Mouse (Mus musculus) kidney, embryonic 15.5 days (tissue): ENCODE data around the gene 2310011J03Rik. TPM values are rescaled to one million over a fixed set of nuclear protein-coding genes. Genes with fewer than 3 reads are reported as not detected.

ENCODE experiments used
- ATAC-seq: fragments of 200-750 bp; cut with Nextera tagmentation; replicated peaks from 2 replicates; pipeline ENCODE4 v1.8.0; 2017; ENCODE audit warnings: moderate TSS enrichment; ENCODE audit not compliant: low FRiP score
- H3K27ac ChIP-seq: fragments of 300-500 bp; sonication (generic); 2 replicates; pipeline ENCODE4 v1.5.1; 2015; ENCODE audit warnings: mild to moderate bottlenecking, inconsistent platforms
- H3K27me3 ChIP-seq: fragments of 300-500 bp; sonication (generic); 2 replicates; pipeline ENCODE4 v1.6.1; 2015; ENCODE audit warnings: inconsistent platforms
- H3K36me3 ChIP-seq: fragments of 300-500 bp; sonication (generic); 2 replicates; pipeline ENCODE4 v1.6.1; 2015; ENCODE audit warnings: inconsistent platforms
- H3K4me1 ChIP-seq: fragments of 300-500 bp; sonication (generic); 2 replicates; pipeline ENCODE4 v1.6.1; 2015; ENCODE audit warnings: inconsistent platforms
- H3K4me2 ChIP-seq: fragments of 300-500 bp; sonication (generic); 2 replicates; pipeline ENCODE4 v1.6.1; 2015; ENCODE audit warnings: moderate library complexity, mild to moderate bottlenecking, inconsistent platforms
- H3K4me3 ChIP-seq: fragments of 300-500 bp; sonication (generic); replicated peaks from 2 replicates; pipeline ENCODE4 v1.5.1; 2015; ENCODE audit warnings: mild to moderate bottlenecking, inconsistent platforms
- H3K9ac ChIP-seq: fragments of 300-500 bp; sonication (generic); 2 replicates; pipeline ENCODE4 v1.6.1; 2015; ENCODE audit warnings: mild to moderate bottlenecking, inconsistent platforms
- H3K9me3 ChIP-seq: fragments of 300-500 bp; sonication (generic); replicated peaks from 2 replicates; pipeline ENCODE4 v1.6.1; 2016; ENCODE audit warnings: inconsistent platforms
- WGBS: fragments of 180-500 bp; shearing (Covaris S2); methylation state at CpG from one replicate; pipeline ENCODE4 v1.1.7; 2015; ENCODE audit warnings: mixed read lengths; 5-methylcytosine and 5-hydroxymethylcytosine counted together
- microRNA-seq: library from miRNA; unstranded; fragments of <30 nt; microRNA quantifications from one replicate; pipeline ENCODE4, GENCODE M21; 2016
- polyA plus RNA-seq: library from polyadenylated mRNA; unstranded; fragments of >200 nt; fragmentation: Nextera tagmentation; extraction: Ambion mirVana; gene quantifications from 2 replicates; pipeline ENCODE4 v1.2.1, GENCODE M21; 2015

2310011J03Rik gene
- polyA plus RNA-seq, 1 experiment from 2014 or later = 52.7 TPM

DNA sequence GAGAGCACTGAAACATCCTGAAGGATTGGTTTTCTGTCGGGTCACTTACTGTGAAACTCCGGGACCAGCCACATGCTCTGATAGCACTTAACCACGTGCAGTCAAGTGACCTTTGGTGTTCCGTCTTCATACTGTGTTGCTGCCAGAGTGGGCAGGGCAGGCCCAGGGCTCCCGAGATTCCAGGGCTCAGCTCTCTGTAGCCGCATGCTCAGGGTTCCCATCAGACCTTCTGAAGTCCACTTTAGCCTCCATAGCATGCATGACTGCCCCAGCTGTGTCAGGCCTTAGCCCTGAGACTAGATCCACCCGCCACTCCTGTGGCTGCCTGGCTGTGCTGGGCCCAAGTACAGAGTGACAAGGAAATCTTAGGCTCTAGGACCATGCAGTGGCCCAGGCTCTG is 39.0 kb downstream of the 2310011J03Rik start:
- Histone ChIP-seq H3K4me1 (peaks cover 27% of the 10 kb centered on the region), H3K36me3 (peaks cover 97% of the 10 kb centered on the region), H3K27me3 (no peaks in the 10 kb centered on the region), H3K9me3 (no peaks in the 10 kb centered on the region), H3K4me2 (no peak overlapping the region), H3K9ac (no peak overlapping the region), H3K27ac (peak overlapping the region; percentile 81), H3K4me3 (no peak overlapping the region)
- ATAC-seq = peak; percentile 55
- WGBS = 67% methylated on average over 7 of the region's 7 CpGs

DNA sequence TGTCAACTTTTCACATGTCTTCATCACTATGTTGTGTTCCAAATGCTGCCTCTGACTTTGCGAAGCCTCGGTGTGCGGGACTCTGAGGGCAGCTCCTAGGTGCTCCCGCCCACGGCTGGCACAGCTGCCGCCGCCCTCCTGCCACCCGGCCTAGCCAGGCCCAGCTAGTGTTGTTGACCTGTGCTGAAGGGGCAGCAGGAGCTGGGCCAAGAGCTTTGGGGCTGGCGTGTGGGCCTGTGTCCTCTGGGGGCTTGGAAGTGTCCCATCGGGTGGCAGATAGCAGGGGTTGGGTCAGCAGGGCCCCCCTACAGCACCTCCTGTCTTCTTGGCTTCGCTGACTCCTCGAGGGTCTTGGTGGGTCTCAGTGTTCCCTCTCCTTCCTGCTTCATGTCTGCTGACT is 41.1 kb downstream of the 2310011J03Rik start:
- ATAC-seq = no peak
- Histone ChIP-seq H3K4me1 (peaks cover 21% of the 10 kb centered on the region), H3K27me3 (no peaks in the 10 kb centered on the region), H3K4me3 (no peak overlapping the region), H3K9ac (no peak overlapping the region), H3K4me2 (no peak overlapping the region), H3K27ac (no peak overlapping the region), H3K36me3 (peaks cover 99% of the 10 kb centered on the region), H3K9me3 (no peaks in the 10 kb centered on the region)
- 84% methylated on average over 12 of the region's 12 CpGs for WGBS

DNA sequence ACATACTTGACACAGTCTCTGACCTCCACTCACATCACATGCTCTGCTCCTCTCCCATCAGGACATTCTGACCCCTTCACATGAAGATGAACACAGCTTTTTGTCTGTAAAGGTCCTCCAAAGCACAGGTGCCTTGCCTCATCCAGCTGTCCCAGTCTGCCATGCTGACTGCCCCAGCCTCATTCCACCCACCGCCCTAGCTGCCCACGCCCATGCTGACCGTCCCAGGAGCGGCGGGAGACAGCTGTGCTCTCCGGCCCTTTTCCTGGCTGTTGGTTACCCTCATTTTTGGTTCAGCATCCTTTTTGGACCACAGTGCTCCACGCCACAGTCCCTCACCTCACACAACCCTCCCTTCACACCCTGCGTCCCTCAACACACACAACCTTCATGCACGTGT is 41.9 kb downstream of the 2310011J03Rik start:
- no peak overlapping the region for H3K4me2 ChIP-seq
- H3K36me3 ChIP-seq = peaks cover 99% of the 10 kb centered on the region
- no peaks in the 10 kb centered on the region for H3K9me3 ChIP-seq
- WGBS = 85% methylated on average over 9 of the region's 9 CpGs
- no peak overlapping the region for H3K27ac ChIP-seq
- no peak overlapping the region for H3K4me3 ChIP-seq
- H3K4me1 ChIP-seq = peaks cover 26% of the 10 kb centered on the region
- H3K27me3 ChIP-seq = no peaks in the 10 kb centered on the region
- H3K9ac ChIP-seq = no peak overlapping the region
- no peak for ATAC-seq

DNA sequence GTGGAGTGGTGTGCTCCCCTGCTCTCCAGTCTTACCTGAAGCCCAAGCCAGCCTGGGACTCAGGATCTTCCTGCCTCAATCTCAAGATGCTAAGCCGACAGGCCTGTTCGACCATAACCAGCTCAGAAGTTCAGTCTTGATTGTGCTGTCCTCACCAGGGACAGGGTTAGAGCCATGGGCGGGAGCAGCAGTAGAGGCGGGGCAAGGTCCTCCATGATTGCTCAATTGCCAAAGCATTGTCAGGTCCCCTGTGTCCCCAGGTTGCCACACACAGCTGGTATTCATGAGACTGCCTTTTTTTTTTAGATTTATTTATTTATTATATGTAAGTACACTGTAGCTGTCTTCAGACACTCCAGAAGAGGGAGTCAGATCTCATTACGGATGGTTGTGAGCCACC is 44.1 kb downstream of the 2310011J03Rik start:
- ATAC-seq = no peak
- H3K36me3 ChIP-seq = peaks cover 91% of the 10 kb centered on the region
- peaks cover 26% of the 10 kb centered on the region for H3K4me1 ChIP-seq
- no peak overlapping the region for H3K9ac ChIP-seq
- H3K4me3 ChIP-seq = no peak overlapping the region
- H3K9me3 ChIP-seq = no peaks in the 10 kb centered on the region
- H3K27me3 ChIP-seq = no peaks in the 10 kb centered on the region
- H3K4me2 ChIP-seq = no peak overlapping the region
- no peak overlapping the region for H3K27ac ChIP-seq
- 85% methylated on average over 5 of the region's 5 CpGs for WGBS

DNA sequence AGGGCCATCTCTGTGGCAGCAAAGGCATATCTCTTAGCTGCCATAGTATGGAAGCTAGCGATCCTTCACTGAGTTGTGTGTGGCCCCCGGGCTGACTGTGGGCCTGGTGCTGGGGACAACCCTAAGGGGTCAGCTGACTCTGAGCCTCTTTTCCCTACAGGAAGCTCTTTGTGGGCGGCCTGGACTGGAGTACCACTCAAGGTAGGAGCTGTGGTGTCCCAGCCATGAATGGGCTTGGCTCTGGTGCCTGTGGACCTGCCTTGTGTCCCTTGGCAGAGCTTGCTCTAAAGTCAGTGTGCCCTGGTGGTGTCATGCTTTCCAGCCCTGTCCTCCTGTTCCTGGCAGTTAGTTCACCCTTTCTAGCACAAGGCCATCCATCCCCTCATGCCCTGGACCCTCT is 46.5 kb downstream of the 2310011J03Rik start:
- WGBS = 92% methylated on average over 3 of the region's 3 CpGs
- H3K27me3 ChIP-seq = no peaks in the 10 kb centered on the region
- ATAC-seq = no peak
- H3K27ac ChIP-seq = no peak overlapping the region
- H3K4me2 ChIP-seq = no peak overlapping the region
- no peak overlapping the region for H3K4me3 ChIP-seq
- no peak overlapping the region for H3K9ac ChIP-seq
- H3K9me3 ChIP-seq = no peaks in the 10 kb centered on the region
- peaks cover 34% of the 10 kb centered on the region for H3K4me1 ChIP-seq
- H3K36me3 ChIP-seq = peaks cover 87% of the 10 kb centered on the region

DNA sequence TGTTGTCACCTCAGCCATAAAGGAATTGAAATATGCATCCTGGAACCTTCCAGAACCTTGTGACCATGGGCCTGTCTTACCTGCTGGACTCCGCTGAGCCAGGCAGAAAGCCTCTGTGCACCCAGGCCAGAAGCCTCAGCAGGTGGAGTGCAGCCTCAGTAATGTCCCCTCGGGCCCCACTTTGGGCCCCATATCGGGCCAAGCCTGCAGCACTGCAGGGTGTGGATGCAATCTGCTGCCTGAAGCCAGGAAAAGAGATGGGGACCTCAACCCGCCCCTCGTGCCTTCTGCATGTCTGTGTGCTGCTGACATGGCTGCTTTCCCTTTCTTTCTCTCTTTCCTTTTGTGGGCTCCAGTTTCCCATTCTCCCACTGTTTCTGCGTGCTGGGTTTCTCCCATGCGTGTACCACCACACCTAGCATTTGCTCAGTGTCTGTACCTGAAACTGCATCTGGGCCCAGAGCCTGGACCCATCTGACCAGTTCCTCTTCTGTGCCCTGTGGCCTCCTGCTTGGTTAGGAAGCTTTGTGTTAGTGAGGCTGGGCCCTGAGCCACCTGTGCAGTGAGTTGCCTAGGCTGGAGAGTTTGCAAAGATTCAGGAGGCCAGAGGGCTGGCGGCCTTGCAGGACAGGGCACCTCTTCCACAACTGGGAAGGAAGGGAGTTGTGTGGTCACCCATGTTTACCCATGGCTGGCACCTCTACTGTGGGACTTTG is 48.3 kb downstream of the 2310011J03Rik start:
- no peak for ATAC-seq
- peaks cover 50% of the 10 kb centered on the region for H3K4me1 ChIP-seq
- no peaks in the 10 kb centered on the region for H3K27me3 ChIP-seq
- H3K4me2 ChIP-seq = no peak overlapping the region
- H3K36me3 ChIP-seq = peaks cover 83% of the 10 kb centered on the region
- no peak overlapping the region for H3K27ac ChIP-seq
- no peaks in the 10 kb centered on the region for H3K9me3 ChIP-seq
- no peak overlapping the region for H3K9ac ChIP-seq
- 87% methylated on average over 8 of the region's 8 CpGs for WGBS
- no peak overlapping the region for H3K4me3 ChIP-seq

DNA sequence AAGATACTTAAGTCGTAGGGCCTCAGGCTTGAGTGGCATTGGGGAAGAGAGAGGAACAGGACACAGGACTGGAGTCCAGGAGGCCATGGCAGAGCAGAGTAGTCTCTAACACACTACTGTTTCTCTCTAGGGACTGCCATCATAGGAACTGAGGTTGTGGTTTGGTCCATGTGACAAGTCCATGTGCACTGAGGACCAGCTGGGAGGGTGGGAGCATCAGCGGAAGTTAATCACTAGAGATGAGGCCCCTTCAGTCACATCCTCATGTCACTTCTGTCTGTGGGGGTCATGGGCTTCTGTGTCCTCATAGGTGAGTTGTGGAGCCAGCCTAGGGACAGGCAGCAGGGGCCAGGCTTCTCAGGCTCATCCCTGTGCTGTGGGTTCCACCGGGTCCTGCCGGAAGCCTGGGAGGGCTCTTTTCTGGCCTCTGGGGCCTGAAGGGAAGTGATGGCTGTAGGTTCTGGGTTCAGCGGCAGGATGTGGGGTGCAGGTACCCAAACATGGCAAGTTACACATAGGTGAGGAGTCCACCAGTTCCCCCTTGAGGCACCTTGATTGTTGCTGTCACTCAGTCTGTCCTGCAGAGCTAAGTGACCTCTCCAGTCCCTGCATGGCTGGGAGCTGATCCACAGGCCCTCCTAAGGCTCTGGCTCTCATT is 49.0 kb downstream of the 2310011J03Rik start:
- Histone ChIP-seq H3K9ac (no peak overlapping the region), H3K9me3 (no peaks in the 10 kb centered on the region), H3K36me3 (peaks cover 78% of the 10 kb centered on the region), H3K4me1 (peaks cover 57% of the 10 kb centered on the region), H3K27ac (no peak overlapping the region), H3K4me2 (no peak overlapping the region), H3K4me3 (no peak overlapping the region), H3K27me3 (no peaks in the 10 kb centered on the region)
- 82% methylated on average over 5 of the region's 5 CpGs for WGBS
- no peak for ATAC-seq

DNA sequence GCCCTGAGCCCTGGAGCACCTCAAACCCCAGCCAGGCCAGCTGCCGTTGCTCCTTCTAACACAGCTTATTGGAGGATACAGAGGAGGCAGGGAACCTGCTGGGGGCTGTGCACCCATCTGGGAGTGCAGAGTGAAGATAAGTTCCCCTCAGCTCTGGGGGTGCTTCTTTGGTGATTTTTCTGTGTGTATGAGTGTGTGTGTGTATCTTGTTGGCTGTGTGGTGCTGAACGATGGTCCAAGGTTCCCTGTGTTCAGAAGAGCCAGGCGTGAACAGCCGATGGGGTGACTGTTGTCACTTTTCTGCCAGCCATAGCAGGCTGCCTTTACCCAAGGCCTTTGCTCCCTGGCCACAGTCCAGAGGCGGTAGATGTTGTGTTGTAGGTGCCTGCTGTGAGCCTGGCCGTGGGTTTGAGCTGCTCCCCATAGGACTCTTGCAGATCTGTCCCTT is 49.6 kb downstream of the 2310011J03Rik start:
- Histone ChIP-seq H3K27ac (0 out of 2 replicates have a peak overlapping the region, but pooled peaks have one; percentile 34), H3K4me2 (no peak overlapping the region), H3K4me1 (peaks cover 63% of the 10 kb centered on the region), H3K9ac (no peak overlapping the region), H3K27me3 (no peaks in the 10 kb centered on the region), H3K9me3 (no peaks in the 10 kb centered on the region), H3K36me3 (peaks cover 72% of the 10 kb centered on the region), H3K4me3 (no peak overlapping the region)
- WGBS = 78% methylated on average over 6 of the region's 6 CpGs
- no peak for ATAC-seq

DNA sequence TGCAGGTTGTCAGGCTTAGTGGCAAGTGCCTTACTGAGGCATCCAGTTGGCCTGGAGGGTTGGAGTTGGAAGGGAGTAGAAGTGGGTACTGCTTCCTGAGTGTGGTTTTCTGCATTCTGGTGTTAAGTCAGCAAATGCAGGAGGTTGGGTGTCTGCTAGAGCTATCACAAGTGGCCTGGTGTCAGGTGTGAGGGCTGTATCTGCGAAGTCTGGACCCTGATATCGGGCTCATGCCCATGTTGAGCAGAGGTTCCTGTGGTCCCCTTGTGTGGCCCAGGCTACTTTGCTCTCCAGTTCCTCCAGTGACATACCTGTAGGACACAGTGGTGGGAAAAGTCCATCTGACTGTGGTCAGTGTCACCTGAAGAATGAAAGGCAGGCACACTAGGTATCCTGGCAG is 50.2 kb downstream of the 2310011J03Rik start:
- H3K36me3 ChIP-seq = peaks cover 66% of the 10 kb centered on the region
- 93% methylated on average over 2 of the region's 2 CpGs for WGBS

More for the DNA sequence above, 50.2 kb downstream of the 2310011J03Rik start:
- H3K27ac ChIP-seq = 0 out of 2 replicates have a peak overlapping the region, but pooled peaks have one; percentile 34
- H3K9me3 ChIP-seq = no peaks in the 10 kb centered on the region
- H3K9ac ChIP-seq = no peak overlapping the region
- no peaks in the 10 kb centered on the region for H3K27me3 ChIP-seq
- no peak overlapping the region for H3K4me3 ChIP-seq
- peaks cover 66% of the 10 kb centered on the region for H3K4me1 ChIP-seq
- ATAC-seq = no peak
- no peak overlapping the region for H3K4me2 ChIP-seq

Small RNA genes within 50 kb of the gene (microRNA-seq; reads per million reads assigned to microRNA genes)
- 0.59 reads per million for gene Mir6911

Other genes starting within 250 kb of the 2310011J03Rik start
- gene Sbno2, start 215.0 kb downstream of the 2310011J03Rik start, polyA plus RNA-seq = 14.4 and 16.2 TPM in 2 replicates
- 15.0 and 22.4 TPM in 2 replicates for gene Stk11, start 204.7 kb downstream of the 2310011J03Rik start, polyA plus RNA-seq
- 594 and 612 TPM in 2 replicates for gene Atp5d, start 181.9 kb downstream of the 2310011J03Rik start, polyA plus RNA-seq
- gene Cbarp, start 179.7 kb downstream of the 2310011J03Rik start, polyA plus RNA-seq = 5.7 and 6.1 TPM in 2 replicates
- 18.8 and 19.5 TPM in 2 replicates for gene Midn, start 172.3 kb downstream of the 2310011J03Rik start, polyA plus RNA-seq
- 95.1 and 111 TPM in 2 replicates for gene Cirbp, start 154.6 kb downstream of the 2310011J03Rik start, polyA plus RNA-seq
- 11.2 and 13.2 TPM in 2 replicates for gene 1600002K03Rik, start 147.6 kb downstream of the 2310011J03Rik start, polyA plus RNA-seq
- gene Efna2, start 141.1 kb downstream of the 2310011J03Rik start, polyA plus RNA-seq = 15.4 and 17.0 TPM in 2 replicates
- gene Mum1, start 94.1 kb downstream of the 2310011J03Rik start, polyA plus RNA-seq = 74.8 and 75.5 TPM in 2 replicates
- 376 and 387 TPM in 2 replicates for gene Ndufs7, start 71.4 kb downstream of the 2310011J03Rik start, polyA plus RNA-seq
- 34.2 and 37.0 TPM in 2 replicates for gene Gamt, start 59.5 kb downstream of the 2310011J03Rik start, polyA plus RNA-seq
- gene Dazap1, start 59.1 kb downstream of the 2310011J03Rik start, polyA plus RNA-seq = 56.3 and 58.5 TPM in 2 replicates
- gene Rps15, start 28.1 kb downstream of the 2310011J03Rik start, polyA plus RNA-seq = 1,002 and 1,019 TPM in 2 replicates
- 1.6 and 2.4 TPM in 2 replicates for gene Apc2, start 24.6 kb downstream of the 2310011J03Rik start, polyA plus RNA-seq
- gene Pcsk4, start 9.0 kb upstream of the 2310011J03Rik start, polyA plus RNA-seq = 5.8 and 9.1 TPM in 2 replicates
- gene Reep6, start 9.4 kb upstream of the 2310011J03Rik start, polyA plus RNA-seq = 8.4 and 10.5 TPM in 2 replicates
- gene Adamtsl5, start 27.9 kb upstream of the 2310011J03Rik start, polyA plus RNA-seq = 3.6 and 5.2 TPM in 2 replicates
- 0.67 and 0.70 TPM in 2 replicates for gene Plk5, start 35.9 kb upstream of the 2310011J03Rik start, polyA plus RNA-seq
- 7.1 and 8.4 TPM in 2 replicates for gene Mex3d, start 67.1 kb upstream of the 2310011J03Rik start, polyA plus RNA-seq
- gene Mbd3, start 79.0 kb upstream of the 2310011J03Rik start, polyA plus RNA-seq = 260 and 283 TPM in 2 replicates
- 790 and 798 TPM in 2 replicates for gene Uqcr11, start 86.3 kb upstream of the 2310011J03Rik start, polyA plus RNA-seq
- 130 and 138 TPM in 2 replicates for gene Tcf3, start 113.1 kb upstream of the 2310011J03Rik start, polyA plus RNA-seq
- not detected in 2 replicates for gene Onecut3, start 174.3 kb upstream of the 2310011J03Rik start, polyA plus RNA-seq
- gene Atp8b3, start 218.6 kb upstream of the 2310011J03Rik start, polyA plus RNA-seq = 0.23 TPM in 2 replicates
- gene Rexo1, start 241.0 kb upstream of the 2310011J03Rik start, polyA plus RNA-seq = 23.9 and 29.5 TPM in 2 replicates